Mouse (Mus musculus): Measurements from ENCODE around the gene Thada.
"Not testable (repeated sequence)": the region's sequence is repeated elsewhere in the genome, so short reads cannot be mapped to it uniquely, and the experiment has no call there.

Gene Thada

DNA sequence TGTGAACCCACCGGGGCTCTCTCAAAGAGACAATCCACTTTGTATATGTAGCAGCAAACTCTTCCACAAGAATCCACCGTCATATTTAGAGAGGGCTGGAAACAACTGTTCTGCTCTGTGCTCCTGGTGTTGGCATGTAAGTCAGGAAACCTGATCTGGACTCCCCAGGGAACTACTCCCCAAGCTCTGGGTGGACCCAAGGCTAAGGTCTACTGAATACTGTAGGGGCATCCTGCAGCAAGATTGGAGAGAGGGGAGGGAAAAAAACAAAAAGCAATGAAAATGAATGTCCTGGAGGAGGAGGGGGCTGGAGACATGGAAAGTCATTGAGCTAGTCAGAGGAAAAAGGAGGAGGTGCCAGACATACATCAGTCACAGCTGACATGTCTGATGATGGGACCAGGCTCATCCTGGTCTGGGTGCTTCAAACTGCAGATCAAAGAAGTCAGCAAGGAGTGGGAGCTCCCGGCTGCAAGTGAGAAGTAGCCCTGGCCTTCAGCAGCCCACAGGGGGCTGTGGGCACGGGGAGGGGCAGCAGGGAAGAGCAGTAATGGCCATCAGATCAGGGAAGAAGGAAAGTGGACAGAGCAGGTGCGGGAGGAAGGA lies 208.0 kb downstream of the Thada start:
- no peak for DNase-seq

DNA sequence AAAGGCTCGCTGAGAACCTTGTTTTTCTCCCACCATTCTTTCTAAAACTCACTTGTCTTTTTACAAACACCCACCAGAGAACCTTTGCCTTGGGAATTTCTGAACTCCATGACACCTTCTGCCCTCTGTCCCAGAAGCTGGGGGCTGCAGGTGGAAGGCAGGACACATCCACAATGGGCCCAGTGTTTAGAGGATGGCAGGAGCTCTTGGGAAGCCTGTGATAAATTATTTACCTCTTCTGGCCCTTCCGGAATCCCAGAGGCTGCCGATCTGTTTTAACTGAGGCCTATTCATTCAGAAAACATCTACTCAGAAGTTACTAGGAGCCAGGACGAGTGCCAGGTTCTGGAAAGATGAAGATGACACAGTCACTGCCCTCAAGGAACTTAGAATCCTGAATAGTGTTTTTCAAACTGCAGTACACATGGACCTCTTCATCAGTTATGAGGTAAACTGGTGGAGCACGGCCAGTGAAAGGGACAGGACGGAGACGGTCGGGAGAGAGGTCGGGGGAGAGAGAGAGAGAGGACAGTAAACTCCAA lies 209.7 kb downstream of the Thada start:
- DNase-seq, result no peak

DNA sequence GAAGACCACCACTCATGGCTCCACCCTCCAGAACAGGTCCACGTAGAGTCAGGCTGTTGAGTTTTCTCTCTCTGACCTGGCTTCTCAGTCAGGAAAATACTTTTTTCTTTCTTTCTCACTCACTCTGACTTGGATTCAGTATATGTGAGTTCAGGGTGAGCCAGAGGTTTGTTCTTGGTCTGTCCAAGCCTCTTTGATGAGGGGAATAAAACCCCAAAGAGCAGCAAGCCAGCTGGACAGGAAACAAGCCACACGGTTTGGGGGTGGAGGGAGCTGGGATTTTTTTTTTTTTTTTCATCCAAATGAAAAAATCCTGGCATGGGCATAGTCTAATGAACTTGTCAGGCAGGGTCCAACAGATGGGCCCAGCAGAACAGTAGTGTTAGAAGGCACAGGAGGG lies 210.2 kb downstream of the Thada start:
- peak; percentile 96 for DNase-seq

DNA sequence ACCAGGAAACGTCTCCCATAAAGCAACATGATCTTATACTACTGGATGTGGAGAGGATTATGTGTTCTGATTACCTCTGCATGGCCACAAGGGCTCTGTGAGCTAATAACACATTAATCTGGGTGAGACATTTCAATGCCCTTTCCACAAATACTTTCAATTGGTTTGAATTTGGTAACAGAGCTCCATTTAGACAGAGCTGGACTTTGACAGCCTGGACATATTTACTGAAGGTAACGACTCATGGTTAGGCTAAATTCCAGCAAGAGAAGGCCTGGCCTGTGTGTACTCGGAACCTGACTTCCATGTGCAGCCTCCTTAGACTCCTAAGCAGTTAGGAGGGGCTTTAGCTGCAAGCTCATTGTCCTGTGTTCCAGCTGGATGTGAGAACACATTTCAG lies 214.6 kb downstream of the Thada start:
- no peak for DNase-seq

DNA sequence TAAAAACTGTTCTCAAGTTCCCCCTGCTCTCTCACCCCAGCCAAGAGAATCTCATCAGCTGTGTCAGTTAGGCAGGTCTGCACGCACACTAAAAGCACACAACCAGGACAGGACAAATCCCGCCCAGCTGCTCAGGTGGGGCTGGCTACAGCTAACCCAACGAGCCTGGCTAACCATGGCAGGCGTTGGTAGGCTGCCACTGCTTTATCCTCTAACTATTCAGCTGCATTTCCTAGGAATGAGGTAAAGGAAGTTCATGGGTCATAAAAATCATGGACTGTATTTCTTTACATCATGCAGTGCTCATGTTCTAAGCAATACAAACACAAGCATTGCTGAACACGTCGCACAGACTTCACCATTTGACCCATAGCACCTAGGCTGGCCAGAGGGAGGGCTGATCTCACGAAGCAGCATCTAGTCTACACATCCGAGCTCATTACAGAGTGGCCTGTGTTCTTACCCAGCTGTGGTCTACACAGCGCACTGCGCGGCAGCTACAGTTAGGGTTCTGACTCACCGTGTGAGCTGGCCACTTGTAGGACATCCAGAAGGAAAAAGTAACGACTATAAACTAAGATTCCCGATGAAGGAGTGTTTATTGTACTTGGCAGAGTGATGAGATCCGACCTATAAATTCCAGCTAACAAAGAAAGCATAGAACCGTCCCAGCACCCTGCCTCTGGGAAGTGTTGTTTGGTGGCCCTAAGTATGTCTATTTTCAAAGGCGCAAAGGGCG lies 221.7 kb downstream of the Thada start:
- DNase-seq, result no peak

DNA sequence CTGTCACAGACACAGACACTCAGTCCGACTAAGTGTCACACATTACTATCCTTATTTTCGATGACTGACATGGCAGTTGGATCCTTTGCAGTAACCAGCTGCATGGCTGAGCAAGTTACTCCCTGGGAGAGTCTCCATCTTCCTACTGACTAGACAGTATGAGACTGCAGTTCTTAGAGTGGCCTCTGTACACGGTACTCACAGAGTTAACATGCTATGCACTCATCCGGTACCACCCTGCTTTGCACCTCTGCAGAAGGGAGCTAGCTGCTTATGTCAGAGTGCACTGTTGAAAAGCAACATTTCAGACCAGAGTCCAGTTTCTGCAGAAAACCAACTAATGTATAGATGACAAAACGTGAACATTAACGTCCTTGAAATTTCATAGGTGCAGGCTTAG lies 222.2 kb downstream of the Thada start:
- DNase-seq, result no peak

DNA sequence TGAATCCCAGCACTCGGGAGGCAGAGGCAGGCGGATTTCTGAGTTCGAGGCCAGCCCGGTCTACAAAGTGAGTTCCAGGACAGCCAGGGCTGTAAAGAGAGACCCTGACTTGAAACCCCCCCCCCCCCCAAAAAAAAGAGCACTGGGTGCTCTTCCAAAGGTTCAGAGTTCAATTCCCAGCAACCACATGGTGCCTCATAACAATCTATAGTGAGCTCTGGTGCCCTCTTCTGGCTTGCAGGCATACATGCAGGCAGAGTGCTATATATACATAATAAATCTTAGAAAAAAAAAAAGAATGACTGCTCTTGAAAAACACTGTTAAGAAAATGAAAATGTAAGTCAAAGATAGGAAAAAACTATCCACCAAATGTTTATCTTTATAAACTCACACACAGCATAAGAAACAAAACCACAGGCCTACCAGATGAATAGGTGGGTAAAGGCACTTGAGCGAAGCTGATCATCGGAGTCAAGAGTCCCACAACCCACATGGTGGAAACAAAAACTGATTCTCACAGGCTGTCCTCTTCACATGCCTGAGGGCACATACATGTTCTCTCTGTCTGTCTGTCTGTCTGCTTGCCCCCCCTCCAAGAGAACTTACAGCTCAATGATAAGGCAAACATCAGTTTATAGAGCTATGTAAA lies 224.6 kb downstream of the Thada start:
- no peak for DNase-seq

DNA sequence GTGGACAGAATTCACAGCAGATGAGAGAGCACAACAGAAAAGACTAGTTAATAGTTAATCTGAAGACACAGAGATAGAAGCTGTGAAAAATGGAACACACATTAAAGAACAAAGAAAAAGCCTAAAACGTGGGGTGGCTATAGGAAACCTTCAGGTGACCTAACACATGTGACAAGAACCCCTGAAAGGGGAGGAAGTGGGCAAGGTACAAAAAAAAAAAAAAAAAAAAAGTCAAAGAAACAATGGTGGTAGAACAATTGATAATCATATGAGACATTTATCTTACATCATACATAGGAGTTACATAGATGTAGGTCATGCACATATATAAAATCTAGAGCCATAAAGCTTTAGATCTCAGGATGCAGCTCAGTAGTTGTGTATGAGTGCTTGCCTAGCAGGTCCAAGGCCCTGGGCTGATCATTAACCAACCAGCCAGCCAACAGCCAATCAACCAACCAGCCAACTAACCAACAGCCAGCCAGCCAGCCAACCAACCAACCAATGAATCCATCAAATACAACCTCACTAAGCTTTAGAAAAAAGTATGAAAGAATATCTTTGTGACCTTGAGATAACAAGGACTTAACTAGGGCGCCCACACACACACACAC lies 226.2 kb downstream of the Thada start:
- no peak for DNase-seq

DNA sequence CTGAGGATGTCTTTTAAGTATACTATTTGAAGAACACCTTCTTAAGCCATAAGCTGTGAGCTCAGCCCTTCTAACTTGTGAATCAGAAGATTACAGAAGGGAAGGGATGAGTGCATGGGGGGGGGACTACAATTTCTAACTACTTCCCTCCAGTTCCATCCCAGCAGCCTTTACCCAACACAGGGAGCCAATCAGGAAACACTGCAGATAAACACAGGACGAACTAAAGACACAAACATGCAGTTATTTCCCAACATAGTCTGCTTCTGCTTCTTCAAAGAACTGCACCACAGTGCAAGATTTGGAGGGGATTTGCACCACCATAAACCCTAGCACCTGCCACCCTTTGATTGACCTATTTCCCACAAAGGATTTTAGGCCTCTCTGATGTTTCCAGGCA lies 227.8 kb downstream of the Thada start:
- DNase-seq, result no peak

DNA sequence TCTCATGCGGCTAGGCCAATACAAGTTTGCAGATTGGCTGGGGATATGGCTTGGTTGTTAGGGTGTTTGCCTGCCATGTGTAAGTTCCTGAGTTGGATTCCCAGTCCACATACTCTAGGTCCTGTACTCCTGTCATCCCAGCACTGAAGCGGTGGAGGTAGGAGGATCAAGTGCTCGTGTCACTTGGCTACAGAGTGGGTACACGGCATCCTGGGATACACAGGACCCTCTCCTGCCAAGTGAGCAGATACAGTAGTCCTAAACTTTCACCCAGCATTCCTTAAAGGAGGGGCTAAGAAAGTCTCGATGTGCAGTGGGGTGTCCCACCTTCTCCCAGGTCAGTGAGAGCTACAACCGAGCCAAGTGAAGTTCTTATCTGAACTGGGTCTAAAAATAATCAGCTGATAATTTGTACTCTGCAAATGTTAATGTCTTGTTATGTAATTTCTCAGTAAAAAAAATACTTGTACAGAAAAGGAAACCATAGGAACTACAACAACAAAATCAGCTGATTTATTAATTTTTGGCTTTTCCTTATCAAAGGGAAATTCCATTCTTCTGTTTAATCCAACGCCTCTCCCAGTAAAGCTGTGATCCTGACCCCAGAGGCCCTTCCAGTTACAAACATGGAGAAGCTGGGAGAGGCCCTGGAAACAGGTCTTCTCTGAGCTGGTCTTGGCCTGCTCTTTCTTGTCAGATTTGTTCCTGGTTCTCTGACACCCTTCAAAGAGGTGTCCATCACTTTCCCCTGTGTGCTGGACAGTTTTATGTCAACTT lies 229.0 kb downstream of the Thada start:
- DNase-seq, result peak; percentile 97

DNA sequence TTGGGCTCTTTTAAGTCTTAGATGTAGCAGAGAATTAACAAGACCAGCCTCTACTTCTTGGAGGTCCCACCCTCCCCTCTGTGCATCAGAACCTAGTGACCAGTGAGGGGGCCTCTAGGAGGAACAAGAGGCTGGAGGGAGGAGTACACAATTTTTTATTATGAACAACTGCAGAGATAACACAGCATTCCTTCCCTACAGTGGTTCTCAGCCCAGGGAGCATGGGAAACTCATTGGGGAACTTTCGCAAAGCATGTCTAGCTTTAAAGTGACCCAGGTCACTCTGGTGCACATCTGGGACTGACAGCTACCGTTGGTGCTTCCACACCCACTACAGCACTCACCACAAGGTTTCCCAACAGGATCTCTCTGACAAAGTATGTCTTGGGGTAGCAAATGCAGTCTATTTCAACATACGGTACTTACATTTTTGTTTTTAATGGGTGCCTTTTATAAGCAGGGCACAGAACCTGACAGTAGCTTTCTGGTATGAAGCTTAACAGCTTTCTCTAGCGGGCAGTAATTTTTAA lies 230.5 kb downstream of the Thada start:
- DNase-seq, result peak; percentile 91

DNA sequence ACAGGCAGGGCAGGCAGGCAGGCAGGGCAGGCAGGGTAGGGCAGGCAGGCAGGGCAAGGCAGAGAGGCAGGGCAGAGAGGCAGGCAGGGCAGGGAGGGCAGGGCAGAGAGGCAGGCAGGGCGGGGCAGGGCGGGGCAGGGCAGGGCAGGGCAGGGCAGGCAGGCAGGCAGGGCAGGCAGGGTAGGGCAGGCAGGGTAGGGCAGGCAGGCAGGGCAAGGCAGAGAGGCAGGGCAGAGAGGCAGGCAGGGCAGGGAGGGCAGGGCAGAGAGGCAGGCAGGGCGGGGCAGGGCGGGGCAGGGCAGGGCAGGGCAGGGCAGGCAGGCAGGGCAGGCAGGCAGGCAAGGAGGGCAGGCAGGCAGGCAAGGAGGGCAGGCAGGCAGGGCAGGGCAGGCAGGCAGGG lies 231.2 kb downstream of the Thada start:
- not testable (repeated sequence) for DNase-seq

DNA sequence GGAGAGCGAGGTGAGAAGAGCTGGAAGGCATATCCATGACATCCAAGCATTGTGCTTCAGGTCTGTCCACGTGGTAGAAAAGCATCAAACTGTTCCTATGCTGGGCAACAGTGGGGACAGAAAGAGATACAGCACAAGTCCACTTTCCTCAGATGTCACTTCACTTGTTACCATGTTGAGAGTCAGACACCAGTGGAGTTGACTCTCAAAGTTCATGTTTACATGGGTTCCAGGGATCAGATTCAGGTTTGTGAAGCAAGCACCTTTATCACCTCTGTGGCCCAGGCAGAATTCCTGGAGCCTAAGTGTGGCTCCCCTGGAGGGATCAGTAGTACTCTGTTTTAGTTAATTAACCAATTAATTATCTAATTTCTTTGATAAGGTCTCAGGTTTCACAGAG lies 232.2 kb downstream of the Thada start:
- no peak for DNase-seq

DNA sequence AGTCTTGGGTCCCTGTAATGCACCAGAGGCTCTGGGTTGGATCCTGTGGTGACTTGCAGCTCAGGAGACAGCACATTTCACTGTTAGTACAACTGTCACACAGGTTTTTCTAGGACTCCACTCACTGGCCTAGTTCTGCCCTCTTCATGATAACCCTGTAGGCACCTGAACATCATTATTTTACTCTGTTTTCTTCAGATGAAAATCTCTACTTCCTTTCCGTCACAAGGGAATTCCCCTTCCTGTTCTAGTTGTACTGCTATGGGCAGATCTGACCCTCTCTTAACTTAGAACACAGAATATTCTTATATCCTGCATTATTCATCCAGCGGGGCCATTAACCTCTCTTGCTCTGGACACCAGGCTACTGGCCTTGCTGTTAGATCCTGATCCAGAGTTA lies 234.6 kb downstream of the Thada start:
- no peak for DNase-seq

DNA sequence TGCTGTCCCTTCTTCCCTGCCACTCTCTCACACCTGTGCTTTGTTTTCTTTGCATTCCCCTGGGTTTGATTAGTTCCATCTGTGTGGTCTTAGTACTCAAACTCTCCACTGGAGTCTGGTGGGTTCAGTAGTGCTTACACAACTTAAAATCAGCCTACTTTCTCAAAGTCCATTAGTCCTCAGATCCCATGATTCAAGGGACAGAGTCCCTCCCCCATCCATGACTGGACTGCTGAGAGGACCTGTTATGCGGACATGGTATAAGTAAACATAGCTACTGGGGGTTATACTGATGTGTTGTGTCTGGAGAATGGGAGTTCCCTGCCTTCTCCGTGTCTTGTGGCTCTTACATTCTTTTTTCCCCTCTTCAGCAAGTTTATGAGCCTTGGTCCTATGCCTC lies 237.8 kb downstream of the Thada start:
- no peak for DNase-seq

DNA sequence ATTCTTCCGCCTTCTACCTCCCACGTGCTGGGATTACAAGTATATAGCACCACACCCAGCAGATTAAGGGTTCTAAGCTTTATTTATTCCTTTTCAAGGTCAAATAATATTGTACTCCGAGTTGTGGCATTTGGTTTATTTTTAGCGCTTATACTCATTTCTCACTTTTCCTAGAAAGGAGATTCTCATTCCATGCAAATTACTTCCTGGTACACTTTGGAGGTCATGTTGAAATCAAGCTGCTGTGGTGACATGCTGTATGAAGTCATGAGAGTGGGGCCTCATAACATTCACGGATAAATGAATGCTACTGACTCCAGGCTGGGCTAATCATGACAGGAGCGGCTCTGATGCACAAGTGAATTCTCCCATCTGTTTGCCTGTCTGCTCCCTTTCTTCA lies 239.3 kb downstream of the Thada start:
- DNase-seq, result no peak

DNA sequence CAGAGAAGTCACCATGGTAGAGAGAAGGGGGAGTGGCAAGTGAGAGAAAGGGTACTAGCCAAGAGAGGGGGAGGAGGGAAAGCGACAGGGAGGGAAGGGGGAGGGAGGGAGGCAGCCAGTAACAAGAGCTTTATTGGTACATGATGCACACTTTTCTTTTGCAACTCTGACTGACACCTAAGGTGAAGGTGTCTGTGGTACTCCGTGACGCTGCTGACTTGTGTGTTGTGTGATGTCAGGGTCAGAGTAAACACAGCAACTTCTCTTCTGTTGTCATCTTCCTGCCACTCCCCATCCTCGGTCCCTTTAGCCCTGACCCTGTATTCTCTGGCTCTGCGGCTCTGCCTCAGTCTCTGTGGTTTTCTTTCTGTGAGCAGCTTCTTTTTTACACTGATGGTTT lies 239.8 kb downstream of the Thada start:
- DNase-seq, result no peak

DNA sequence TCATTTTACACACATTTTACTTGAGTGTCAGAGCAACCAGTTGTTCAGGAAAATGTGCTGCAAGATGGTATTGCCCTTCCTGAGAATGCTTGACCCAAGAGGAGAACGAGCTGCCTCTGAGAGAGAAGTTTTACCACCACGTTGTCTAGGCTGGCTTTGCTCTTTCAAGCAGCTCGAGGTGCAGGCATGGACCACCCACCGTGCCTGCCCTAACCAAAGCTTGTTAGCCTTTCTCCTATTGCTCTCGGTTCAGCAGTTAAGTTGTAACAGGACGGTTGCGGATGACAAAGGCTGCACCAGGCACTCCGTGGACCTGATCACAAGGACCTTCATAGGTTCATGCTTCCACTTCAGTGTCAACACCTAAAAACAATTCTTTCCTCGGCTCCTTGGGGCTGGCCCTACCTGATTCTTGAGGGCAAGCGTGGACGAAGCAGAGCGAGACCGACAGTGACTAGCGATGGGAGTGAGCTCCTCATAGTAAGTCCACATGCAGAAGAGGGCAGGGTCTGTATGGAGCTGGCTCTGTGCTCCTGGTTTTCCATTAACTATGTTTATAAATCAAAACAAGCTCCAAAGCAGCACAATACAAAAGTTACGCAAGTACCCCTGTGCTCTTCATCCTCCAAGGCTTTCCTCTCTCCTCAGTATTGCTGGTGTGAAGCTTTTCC lies 241.7 kb downstream of the Thada start:
- no peak for DNase-seq

DNA sequence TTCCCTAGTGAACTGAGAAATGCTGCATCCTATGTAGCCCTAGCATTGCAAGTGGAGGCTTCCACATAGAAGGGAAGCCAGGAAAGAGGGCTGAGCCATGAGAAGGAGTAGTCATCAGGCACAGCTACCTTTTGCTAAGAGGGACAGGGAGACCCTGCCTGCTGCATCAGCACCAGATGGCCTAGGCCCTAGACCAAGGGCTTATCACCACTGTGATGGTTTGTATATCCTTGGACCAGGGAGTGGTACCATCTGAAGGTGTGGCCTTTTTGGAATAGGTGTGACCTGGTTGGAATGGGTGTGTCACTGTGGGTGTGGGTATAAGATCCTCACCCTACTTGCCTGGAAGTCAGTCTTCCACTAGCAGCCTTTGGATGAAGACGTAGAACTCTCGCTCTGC lies 247.2 kb downstream of the Thada start:
- not testable (repeated sequence) for DNase-seq

DNA sequence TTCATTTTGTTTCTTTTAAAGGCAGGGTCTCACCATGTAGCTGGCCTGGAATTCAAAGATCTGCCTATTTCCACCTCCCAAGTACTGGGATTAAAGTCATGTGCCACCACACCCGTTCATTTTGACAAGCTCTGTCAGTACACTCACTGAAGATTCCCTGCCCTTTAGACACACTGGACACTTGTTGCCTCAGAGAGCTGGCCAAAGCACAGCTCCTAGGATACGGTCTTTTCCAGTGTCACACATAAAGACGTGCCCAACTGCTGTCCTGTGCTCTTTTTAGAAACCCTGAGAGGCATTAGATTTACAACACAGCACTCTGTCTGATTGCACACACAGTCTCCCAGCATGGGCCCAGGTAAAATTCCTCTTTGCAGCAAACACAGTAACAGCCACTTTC lies 248.3 kb downstream of the Thada start:
- no peak for DNase-seq

DNA sequence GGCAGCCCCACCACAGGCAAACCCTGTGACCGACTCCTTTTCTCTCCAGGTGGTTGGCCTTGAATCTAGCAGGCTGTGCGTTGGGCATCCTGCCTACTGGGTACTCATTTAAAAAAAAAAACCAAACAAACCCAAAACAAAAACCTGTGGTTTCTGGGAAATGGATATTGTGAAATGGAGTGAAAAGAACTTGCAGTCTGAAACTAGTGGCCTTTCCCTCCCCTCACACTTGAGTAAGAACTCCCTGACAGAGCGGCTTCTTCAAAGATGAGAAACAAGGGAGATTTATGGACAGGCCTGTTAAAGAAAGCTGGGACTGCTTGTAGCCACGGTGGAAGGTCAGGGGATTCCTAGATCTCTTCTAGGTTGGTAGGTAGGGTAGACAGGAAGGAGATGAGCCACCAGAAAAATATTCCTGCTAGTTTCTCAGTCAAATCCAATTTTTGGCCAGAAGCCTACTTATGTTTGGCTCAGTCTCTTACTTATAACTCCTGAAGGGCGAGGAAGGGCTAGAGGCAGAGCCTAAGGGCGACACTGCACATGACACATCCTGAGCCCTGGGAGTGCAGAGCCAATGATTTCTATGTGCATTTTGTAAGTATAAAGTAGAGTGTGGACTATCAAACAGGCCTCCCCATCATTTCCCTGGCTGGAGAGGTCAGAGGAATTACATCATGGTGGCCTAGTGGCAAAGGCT lies 250.6 kb downstream of the Thada start:
- no peak for DNase-seq
